Mouse (Mus musculus): ENCODE measurements around the gene Fscn1. TPM values are rescaled to one million over a fixed set of nuclear protein-coding genes. Genes with fewer than 3 reads are reported as not detected.
A peak's percentile ranks its signal among the peaks of the same experiment; 100 is the strongest.

Gene Fscn1
- 0.20 TPM in 1 of 2 replicates, not detected in the other for total RNA-seq (2015)
- total RNA-seq (2017), result 0.10 TPM in 1 of 2 replicates, not detected in the other

DNA sequence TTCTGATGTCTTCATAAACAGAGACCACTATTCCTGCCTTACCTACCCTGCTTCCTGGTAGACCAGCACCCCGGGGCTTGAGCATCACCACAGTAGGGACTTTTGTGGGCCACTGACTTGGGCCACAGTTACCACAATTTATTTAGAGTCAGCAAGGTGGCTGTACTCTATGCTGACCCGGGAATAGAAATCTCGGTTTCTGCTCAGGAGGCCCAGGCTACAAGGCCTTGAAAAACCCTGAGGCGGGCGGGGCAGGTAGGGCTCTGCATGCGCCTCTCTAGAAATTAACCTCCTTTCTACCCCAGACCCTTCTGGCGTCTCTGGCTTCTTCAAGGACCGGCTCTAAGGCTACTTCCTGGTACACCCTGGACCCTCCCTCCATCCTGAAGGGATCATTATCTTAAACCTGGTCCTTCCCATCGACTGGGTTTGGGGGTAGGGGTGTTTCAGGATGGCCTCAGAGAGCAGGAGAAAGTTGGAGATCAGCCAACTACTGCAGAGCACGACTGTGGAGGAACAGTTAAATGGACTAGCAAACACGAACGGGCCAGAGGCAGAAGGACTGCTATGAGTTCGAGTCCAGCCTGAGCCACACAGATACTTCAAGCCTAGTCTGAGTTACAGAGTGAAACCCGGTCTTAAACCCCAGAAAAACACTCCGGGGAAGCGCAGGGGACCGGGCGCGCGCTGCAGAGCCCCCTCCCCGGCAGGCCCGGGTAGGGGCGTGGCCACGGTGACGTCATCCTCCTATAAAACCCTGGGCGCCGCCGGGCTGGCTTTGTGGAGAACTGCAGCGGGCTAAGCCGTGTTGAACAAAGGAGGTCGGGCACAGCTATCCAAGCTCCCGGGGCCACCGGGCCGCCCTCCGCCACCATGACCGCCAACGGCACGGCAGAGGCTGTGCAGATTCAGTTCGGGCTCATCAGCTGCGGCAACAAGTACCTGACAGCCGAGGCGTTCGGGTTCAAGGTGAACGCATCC lies at the start of gene Fscn1:
Gene Fscn1 (plus strand): TSS at position 768 of the 981 bp plus-strand sequence.
- ATAC-seq (replicated peaks; ENCODE audit: poor library complexity), result peak; percentile 54

DNA sequence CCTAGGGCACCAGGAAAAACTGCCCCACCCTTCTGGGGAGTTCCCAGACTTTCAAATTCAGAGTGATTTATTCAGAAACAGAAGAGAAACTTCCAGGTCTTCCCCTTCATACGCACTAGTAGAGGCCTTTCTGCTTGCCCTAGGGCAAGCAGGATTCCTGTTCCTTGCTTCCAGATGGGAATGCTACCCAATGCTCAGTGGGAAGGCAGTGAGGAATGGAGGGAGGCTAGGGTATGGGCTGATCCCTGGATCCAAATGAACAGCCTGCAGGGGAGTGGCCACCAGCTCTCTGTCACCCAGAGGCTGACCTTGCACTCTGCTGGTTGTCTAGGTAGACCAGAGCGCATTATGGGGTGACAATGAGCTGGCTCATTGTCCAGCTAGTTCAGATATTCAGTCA lies 48.5 kb upstream of the Fscn1 start:
- ATAC-seq (replicated peaks; ENCODE audit: poor library complexity), result no peak

DNA sequence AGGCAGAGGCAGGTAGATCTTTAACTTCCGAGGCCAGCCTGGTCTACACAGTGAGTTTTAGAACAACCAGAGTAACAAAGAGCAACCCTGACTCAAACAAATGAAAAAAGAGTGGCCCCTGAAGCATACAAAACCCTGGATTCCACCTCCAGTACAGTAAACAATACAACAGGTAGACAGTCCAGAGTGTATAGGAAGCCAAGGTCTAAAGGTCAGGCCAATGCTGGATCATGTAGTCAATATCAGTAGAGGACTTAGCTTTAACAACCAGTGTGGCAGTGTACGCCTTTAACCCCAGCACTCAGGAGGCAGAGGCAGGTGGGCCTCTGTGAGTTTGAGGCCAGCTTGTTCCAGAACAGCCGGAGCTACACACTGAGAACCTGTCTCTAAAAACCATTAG lies 47.8 kb upstream of the Fscn1 start:
- no peak for ATAC-seq (replicated peaks; ENCODE audit: poor library complexity)

DNA sequence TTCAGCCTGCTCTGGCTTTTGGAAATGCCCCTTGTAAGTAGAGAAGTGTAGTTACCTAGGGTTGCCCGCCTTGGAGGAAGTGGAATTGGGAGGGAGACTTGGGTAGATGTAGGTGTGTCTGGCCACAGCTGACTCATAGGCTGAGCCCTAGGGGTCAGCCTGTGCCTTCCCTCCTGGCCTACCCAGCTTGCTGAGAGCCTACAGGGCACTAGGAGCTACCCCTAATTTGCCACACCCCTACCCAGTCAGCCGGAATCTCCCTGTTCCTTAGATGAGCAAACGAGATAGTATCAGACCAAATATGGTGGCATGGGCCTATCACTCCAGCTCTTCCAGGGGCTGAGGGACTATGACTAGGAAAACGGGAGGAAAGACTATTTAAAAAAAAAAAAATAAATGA lies 47.4 kb upstream of the Fscn1 start:
- peak; percentile 19 for ATAC-seq (replicated peaks; ENCODE audit: poor library complexity)

DNA sequence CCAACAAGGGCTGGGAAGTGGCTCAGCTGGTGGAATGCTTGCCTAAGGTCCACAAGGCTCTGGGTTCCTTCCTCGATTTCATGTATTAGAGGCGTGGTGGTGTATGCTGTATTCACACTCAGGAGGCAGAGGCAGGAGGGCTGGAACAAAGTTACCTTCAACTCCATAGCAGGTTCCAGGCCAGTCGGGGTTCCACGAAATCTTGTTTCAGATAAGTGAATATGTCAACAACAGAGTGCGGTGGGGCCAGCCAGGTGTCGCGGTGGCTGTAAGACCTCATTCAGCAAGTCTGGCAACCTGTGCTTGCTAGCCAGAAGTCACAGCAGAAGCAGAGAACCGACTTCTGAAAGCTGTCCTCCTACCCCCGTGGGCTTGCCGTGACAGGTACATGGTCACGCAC lies 44.9 kb upstream of the Fscn1 start:
- no peak for ATAC-seq (replicated peaks; ENCODE audit: poor library complexity)

DNA sequence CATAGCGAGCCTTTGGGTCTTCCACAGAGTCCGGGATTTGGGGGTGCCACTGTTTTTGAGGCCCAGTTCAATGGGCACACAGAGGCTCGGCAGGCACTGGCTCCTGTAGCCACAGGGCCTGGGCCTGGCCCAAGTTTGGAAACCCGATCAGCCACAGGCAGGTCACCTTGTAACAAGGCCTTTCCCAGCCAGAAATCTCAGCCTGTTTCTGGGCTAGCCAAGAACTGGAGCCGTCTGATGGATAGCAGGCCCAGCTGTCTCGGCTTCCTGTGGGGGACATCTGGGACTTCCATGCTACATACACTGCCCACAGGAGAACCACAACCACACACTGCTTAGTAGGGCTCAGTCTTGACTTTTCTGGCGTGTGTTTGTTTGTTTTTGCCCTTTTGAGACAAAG lies 43.5 kb upstream of the Fscn1 start:
- no peak for ATAC-seq (replicated peaks; ENCODE audit: poor library complexity)

DNA sequence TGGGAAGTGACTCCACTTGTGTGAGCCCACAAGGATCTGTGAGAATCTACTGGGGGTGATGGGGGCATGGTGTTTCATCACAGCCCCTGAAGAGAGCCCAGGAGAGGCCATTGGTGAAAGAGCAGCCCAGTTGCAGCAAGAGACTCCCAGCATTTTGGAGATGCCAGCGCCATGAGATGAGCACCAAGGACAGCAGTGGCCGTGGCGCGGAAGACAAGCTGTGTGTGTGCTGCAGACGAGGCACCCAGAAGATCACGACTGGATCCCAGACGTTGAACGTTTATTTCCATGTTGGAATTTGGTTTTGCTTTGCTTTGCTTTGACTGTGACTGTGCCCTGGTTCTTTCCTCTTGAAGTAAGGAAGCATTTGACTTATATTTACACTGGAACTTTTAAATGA lies 42.7 kb upstream of the Fscn1 start:
- ATAC-seq (replicated peaks; ENCODE audit: poor library complexity), result no peak

DNA sequence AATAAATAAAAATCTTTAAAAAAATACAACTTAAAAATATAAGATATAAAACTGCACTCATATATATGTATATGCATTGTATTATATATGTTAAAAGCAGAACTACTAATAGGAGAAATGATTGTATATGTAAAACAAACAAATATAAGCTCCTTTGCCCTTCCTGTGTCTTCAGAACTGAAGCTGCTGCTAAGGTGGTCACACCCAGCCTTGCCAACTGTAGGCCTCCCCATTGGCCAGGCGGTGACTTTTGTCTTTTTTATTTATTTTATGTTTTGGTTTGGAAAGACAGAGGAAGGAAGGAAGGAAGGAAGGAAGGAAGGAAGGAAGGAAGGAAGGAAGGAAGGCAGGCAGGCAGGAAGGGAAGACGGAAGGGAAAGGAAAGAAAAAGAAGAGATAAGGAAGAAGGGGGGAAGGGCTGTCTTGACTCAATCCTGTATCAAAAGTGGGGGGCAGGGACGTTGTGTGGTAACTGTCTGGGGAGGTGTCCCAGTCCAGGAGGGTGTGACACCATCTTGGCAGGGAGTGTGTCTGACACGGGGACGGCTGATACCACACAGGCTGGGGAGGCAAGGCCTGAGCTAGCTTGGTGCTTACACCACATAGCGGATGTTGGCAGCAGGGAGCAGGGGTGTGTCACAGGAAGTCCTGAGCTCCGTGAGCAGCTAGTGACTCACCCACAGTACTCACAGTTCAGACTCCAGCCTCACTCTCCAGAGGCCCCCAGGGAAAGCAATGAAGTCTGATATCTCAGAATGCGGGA lies 39.7 kb upstream of the Fscn1 start:
- peak; percentile 98 for ATAC-seq (replicated peaks; ENCODE audit: poor library complexity)

DNA sequence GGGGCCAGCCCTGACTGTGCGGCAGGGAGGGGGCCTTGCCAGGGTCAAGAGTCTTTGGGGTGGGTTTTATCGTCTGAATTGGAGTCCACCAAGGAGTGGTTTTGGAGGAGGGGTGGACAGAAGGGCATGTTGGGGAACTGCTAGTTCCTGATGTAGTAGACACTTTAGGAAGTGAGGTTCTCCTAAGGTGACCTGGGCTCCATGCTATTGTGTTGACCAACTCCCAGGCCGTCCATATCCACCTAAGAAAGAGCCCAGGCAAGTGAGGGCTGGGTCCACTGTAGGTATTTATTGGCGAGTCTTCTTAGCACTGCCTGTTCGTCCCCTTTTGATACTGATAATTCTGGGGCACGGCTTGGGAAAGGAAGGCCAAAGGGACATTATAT lies 39.1 kb upstream of the Fscn1 start:
- peak; percentile 35 for ATAC-seq (replicated peaks; ENCODE audit: poor library complexity)

DNA sequence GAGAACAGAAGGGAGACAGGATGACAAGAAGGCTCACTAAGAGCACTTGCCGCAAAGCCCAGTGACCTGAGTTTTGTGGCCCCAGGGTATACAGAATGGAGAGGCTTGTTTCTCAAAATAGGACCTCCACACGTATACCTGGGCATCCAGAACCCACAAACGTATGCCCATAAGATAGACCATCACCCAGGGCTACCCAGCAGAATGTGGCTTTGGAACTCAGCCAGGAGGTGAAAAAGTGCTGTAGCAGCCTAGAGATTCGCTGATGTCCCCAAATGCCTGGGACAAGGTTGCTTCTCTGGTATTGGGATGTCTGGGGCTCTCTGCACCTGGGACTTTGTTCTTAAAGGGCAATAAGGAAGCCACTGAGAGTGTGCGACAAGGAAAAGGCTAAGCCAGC lies 37.9 kb upstream of the Fscn1 start:
- no peak for ATAC-seq (replicated peaks; ENCODE audit: poor library complexity)

DNA sequence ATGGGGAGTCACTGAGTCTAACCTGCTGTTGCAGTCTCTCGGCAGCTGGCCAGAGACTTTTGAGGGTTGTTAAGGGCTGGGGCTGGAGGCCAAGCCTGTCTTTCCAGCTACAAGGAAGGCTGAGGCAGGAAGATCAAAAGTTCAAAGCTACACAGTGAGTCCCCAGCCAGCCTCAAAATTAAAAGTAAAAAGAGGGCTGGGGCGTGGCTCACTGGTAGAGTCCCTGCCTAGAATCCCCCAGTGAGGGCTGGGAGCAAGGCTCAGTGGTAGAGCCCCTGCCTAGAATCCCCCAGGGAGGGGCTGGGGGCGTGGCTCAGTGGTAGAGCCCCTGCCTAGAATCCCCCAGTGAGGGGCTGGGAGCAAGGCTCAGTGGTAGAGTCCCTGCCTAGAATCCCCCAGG lies 36.4 kb upstream of the Fscn1 start:
- no peak for ATAC-seq (replicated peaks; ENCODE audit: poor library complexity)

DNA sequence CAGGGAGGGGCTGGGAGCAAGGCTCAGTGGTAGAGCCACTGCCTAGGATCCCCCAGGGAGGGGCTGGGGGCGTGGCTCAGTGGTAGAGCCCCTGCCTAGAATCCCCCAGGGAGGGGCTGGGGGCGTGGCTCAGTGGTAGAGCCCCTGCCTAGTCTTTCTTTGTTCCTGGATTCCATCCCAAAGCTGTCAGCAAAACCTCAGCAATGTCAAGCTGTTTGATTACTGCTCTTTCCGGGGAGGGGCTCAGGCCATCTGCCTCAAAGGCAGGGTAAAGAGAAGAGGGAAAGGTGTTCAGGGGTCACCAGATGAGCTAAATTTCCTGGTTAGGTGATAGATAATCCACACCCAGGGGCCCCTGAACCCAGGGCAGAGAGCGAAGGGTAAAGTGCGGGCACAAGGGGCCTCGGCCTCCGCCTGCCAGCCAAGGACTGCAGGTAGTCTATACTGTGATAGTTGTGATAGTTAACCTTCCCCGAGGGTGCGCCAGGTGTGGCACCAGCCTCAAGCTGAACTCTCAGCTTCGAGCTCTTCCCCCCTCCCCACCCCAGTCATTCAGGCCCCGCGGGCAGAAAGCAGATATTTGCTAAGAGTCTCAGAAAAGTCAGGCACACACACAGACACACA lies 35.7 kb upstream of the Fscn1 start:
- no peak for ATAC-seq (replicated peaks; ENCODE audit: poor library complexity)

DNA sequence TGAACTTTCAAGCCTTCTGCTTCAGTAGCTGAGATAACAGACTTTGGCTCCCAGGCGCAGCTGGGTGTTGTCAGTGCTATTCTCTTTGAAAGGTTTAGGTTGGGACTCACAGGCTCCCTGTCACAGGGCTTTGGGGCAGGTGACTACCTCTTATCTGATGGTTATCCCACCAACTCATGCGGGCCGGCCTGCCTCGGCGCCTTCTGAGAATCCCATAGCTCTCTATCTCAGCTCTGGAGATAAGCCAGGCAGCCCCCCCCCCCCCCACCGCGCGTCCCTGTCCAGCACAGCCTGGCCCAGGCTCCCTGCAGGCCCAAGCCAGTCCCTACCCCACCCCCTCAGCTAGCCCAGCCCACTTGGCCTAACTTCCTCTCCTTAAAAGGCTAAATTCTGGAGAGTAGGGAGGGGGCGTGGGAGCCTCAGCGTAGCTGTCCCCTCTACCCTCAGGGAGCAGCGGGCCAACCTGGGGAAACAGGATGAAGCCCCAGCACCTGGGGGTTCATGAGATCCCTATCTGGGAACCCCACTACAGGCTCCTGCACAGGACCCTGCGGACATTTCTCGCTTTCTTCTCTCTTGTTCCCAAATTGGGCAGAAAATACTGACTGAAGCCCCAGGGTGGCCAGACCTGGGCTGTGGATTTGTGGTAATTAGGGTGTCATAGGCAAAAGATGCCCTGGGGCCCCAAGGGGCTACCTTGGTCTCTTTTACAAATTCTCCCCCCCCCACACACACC lies 33.8 kb upstream of the Fscn1 start:
- ATAC-seq (replicated peaks; ENCODE audit: poor library complexity), result peak; percentile 58

DNA sequence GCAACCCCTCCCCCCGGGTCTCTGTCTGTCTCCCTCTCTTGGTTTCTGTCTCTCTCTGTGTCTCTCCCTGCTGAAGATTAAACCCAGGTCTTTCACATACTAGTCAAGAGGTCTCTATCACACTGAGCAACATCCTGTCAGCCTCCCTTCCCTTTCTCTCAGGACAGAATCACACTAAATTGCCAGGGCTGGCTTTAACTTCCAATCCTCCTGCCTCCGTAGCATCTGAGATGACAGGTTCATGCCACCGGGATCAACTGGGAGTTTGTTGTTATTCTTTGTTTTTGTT lies 33.3 kb upstream of the Fscn1 start:
- ATAC-seq (replicated peaks; ENCODE audit: poor library complexity), result no peak

DNA sequence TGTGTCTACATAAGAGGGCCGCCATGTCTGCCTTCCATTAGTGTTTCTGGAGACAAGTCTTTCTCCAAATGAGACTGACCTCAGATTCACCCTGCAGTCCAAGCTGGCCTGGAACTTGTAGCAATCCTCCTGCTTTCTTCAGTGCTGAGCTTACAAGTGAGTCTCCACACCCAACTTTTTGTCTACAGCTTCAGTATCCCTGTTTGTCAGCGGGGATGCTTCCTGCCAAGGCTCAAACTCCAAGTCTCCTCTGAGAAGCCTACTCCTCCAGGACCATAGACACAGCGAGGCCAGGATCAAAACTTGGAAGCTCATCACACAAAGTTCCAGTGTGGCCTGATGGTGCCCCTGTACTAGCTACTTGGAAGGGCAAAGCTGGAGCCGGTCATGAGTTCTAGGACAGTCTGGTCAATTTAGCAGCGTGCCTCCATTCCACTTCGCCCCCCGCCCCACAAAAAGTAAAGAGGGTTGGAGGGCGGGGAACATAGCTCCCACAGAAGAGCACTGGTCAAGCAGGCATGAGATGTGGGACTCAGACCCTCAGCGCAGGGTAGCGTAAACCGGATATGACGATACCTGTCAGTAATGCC lies 32.7 kb upstream of the Fscn1 start:
- ATAC-seq (replicated peaks; ENCODE audit: poor library complexity), result no peak

DNA sequence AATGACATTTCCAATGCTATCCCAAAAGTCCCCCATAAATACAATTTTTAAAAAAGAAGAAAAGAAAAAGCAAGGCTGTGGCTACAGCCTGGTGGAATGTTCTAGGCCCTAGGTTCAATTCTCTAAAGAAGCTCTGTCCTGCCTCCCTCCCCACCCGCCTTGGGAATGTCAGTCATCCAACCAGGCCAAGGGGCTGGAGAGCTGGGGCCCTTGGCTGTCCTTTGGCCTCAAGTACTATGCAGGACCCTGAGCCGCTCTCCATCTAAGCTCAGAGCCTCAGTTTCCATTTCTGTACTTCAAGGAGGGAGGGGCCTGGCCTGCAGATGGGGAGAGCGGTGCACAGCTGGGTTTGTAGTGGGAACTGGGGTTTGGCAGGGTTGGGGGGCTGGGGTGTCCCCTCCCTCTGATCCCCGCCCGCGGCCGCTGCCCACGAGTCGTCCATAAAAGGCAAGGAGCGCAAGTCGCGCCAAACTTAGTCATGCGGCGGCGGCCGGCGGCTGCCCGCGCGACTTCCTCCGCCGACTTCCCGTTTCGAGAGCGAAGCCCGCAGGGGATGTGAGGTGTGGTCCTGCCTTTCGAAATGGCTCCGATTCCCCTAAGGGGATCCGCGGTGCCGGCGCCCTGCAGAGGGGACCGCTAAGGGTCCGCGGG lies 31.3 kb upstream of the Fscn1 start:
- peak; percentile 71 for ATAC-seq (replicated peaks; ENCODE audit: poor library complexity)

DNA sequence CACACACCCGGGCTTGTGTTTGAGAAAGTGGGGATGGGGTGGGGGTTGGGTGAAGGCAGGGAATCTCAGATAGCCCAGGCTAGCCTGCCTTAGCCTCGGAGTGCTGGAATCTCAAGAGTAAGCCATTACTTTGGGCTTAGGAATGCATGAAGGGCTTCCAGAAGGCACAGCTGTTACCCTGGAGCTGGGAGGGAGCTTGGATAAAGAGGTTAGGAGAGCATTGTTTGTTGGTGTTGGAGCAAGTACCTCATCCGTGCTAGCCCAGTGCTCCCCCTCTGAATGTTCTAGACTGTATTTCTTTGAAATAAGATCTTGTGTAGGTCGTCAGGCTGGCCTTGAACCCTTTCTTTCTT lies 30.8 kb upstream of the Fscn1 start:
- ATAC-seq (replicated peaks; ENCODE audit: poor library complexity), result 0 out of 2 replicates have a peak, but pooled peaks have one; percentile 1

DNA sequence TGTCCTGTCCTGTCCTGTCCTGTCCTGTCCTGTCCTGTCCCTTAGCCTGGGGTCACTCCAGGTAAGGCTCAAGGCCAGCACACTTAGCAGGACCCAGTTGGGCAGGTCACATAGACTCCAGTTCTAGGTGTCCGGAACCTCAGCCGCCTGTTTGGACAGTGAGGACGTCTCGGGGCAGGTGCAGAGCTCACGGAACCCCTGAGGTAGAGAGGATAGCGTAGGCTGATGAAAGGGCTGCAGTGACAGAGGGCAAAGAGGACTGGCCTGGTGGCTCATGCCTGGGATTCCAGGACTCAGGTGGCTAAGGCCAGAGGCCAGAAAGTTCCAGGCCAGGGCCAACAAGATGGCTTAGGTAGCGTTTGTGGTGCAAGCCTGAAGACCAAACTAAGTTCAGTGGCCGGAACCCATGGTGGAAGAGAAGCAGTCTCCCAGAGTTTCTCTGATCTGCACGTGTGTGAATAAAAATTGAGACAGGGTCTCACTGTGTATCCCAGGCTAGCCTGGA lies 28.9 kb upstream of the Fscn1 start:
- no peak for ATAC-seq (replicated peaks; ENCODE audit: poor library complexity)

DNA sequence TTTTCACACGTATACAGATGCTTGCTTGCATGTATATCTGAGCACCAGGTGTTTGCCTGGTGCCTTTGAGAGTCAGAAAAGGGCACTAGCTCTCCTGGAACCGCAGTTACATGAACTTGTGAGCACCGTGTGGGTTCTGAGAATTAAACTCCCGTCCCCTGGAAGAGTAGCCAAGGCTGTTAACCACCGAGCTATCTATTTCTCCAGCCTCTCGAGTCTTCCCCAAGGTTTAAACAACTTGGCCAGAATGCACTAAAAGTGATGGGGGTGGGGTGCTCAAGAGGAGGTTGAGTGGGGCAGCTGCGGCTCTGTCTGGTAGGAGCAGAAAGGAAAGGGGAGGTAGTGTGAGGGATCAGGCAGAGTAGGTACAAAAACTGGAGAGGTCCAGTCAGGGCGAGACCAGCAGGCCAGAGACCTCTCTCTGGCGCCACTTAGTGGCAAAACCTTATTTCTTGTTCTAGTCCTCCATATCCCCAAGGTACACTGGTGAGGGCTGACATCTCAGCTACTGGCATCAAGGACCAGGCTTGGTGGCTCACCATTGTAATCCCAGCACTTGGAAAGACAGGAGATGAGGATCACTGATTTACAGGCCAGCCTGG lies 28.0 kb upstream of the Fscn1 start:
- peak; percentile 73 for ATAC-seq (replicated peaks; ENCODE audit: poor library complexity)

DNA sequence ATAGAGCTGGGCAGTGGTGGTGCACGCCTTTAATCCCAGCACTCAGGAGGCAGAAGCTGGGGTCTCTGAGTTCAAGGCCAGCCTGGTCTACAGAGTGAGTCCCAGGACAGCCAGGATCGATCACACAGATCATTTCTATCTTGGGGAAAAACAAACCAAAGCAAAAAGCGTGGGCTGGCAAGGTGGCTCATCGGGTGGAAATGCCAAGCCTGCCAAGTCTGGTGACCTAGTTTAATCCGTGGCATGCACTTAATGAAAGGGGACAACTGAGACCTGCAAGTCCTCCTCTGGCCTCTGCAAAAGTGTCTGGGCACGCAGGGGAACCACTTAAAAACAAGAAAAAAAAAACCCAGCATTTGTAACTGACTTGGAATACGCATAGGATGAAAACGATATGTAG lies 27.4 kb upstream of the Fscn1 start:
- no peak for ATAC-seq (replicated peaks; ENCODE audit: poor library complexity)
